Mouse (Mus musculus): ENCODE data around the gene Actr5. TPM values are rescaled to one million over a fixed set of nuclear protein-coding genes. Genes with fewer than 3 reads are reported as not detected.

Actr5 gene
- polyA plus RNA-seq, 1 experiment, result 5.6 TPM

DNA sequence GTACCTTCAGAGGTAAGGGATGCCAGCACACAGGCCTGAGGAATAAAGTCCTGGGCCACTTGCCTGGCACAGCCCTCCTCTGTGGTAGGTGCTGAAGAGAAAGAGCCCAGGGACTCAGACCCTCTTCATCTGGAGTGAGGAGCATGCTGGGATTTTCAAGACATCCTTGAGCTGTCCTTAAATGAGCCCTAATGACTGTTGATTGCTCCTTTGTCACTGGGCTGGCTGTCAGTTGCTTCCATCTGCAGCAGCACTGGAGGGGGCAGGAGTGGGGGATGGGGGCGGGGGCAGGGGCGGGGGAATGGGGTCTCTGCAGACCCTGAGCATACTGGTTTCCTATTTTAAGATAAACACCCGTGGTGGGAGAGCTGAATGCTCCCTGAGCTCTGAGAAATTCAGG is 24.2 kb upstream of the Actr5 start:
- H3K4me3 ChIP-seq (ENCODE audit: insufficient read depth, low read length), result no peak overlapping the region
- no peak for TF ChIP-seq CTCF (IDR thresholded peaks at IDR 0.05; ENCODE audit: borderline replicate concordance, insufficient read depth, low read length)
- no peak for TF ChIP-seq POLR2A (IDR thresholded peaks at IDR 0.05; ENCODE audit: low read depth, low read length)

DNA sequence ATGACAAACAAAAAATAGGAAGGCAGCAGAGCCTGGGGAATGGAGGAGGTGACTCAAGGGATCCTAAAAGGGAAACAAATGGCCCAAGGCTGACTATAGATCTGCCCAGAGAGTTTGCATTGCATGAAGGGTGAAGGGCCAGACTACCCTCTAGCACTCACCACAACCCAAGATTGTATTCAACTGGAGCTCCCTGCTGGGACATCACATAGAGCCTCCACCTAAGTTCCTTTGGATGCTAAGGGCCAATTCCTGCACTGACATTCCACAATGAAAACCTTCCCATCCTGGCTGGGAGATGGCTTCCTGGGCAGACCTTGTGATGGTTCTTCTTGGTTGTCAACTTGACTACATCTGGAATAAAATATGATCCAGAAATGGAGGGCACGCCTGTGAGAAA is 23.4 kb upstream of the Actr5 start:
- Histone ChIP-seq H3K4me1 (ENCODE audit: control insufficient read depth, insufficient read depth, low read length) (no peaks in the 10 kb centered on the region), H3K4me3 (ENCODE audit: insufficient read depth, low read length) (no peak overlapping the region), H3K27ac (ENCODE audit: insufficient read depth, low read length) (no peak overlapping the region)
- TF ChIP-seq CTCF (IDR thresholded peaks at IDR 0.05; ENCODE audit: borderline replicate concordance, insufficient read depth, low read length) (no peak), POLR2A (IDR thresholded peaks at IDR 0.05; ENCODE audit: low read depth, low read length) (no peak)

More for the DNA sequence above, 24.2 kb upstream of the Actr5 start:
- Histone ChIP-seq H3K27ac (ENCODE audit: insufficient read depth, low read length) (no peak overlapping the region), H3K4me1 (ENCODE audit: control insufficient read depth, insufficient read depth, low read length) (no peaks in the 10 kb centered on the region)

DNA sequence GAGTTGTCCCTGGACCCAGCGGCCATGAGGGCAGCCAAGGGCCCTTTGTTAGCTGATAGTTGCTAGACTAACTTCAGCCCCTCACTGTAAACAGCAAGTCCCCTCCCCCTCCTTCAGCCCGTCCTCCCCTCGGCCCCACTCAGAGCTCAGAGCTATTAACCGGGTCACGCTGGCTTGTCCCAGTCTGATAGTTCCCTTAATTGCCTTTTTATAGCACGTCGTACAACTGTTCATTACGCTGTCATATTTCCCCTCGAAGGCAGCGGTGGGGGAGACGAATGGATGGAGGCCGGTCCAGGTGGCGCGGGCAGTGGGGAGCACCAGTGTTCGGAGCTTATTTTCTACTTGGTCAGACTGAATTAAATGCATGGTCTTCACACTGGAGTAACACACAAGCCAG is 22.0 kb upstream of the Actr5 start:
- no peaks in the 10 kb centered on the region for H3K4me1 ChIP-seq (ENCODE audit: control insufficient read depth, insufficient read depth, low read length)
- TF ChIP-seq POLR2A (IDR thresholded peaks at IDR 0.05; ENCODE audit: low read depth, low read length), result no peak
- TF ChIP-seq CTCF (IDR thresholded peaks at IDR 0.05; ENCODE audit: borderline replicate concordance, insufficient read depth, low read length), result no peak
- H3K27ac ChIP-seq (ENCODE audit: insufficient read depth, low read length), result no peak overlapping the region
- no peak overlapping the region for H3K4me3 ChIP-seq (ENCODE audit: insufficient read depth, low read length)

DNA sequence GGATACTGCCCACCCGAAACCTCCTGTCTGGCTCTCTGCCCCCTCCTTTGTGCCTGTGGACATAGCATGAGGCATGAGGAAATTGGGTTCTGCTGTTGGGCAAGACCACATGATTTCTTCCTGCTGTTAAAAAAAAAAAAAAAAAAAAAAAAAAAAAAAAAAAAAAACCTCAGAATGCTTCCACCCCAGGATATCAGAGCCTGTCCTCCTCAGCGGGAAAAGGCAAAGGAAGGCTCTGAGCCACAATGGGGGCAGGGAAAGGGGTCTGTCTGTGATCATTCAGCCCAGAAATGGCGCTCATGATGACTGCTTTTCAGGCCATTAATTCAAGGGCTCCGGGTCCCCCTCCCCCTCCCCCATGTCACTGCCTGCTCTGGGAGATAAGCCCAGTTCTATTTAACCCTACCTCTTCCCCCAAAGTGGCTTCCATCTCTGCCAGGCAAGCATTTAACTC is 18.1 kb upstream of the Actr5 start:
- H3K4me3 ChIP-seq (ENCODE audit: insufficient read depth, low read length), result no peak overlapping the region
- no peak overlapping the region for H3K27ac ChIP-seq (ENCODE audit: insufficient read depth, low read length)
- no peaks in the 10 kb centered on the region for H3K4me1 ChIP-seq (ENCODE audit: control insufficient read depth, insufficient read depth, low read length)
- no peak for TF ChIP-seq CTCF (IDR thresholded peaks at IDR 0.05; ENCODE audit: borderline replicate concordance, insufficient read depth, low read length)
- no peak for TF ChIP-seq POLR2A (IDR thresholded peaks at IDR 0.05; ENCODE audit: low read depth, low read length)

DNA sequence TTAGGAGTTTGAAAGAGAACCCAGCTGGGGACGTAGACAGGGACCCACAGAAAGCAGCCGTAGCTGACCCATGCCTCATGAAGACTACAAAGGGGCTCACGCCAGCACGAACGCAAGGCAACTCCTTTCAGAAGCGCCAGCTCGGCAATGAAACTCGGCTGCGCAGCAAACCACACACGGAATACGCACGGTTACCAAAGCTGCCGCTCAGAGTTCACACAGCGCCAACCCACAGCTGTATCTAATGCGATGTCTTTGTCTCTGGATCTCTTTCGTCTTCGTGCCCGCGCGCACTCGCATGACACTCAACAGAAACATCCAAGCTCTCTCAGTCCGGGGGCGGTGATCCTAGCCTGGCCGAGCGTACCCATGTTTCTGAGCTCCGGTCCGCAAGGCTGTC is 15.0 kb upstream of the Actr5 start:
- Histone ChIP-seq H3K4me1 (ENCODE audit: control insufficient read depth, insufficient read depth, low read length) (no peaks in the 10 kb centered on the region), H3K4me3 (ENCODE audit: insufficient read depth, low read length) (no peak overlapping the region), H3K27ac (ENCODE audit: insufficient read depth, low read length) (no peak overlapping the region)
- TF ChIP-seq POLR2A (IDR thresholded peaks at IDR 0.05; ENCODE audit: low read depth, low read length) (no peak), CTCF (IDR thresholded peaks at IDR 0.05; ENCODE audit: borderline replicate concordance, insufficient read depth, low read length) (no peak)

DNA sequence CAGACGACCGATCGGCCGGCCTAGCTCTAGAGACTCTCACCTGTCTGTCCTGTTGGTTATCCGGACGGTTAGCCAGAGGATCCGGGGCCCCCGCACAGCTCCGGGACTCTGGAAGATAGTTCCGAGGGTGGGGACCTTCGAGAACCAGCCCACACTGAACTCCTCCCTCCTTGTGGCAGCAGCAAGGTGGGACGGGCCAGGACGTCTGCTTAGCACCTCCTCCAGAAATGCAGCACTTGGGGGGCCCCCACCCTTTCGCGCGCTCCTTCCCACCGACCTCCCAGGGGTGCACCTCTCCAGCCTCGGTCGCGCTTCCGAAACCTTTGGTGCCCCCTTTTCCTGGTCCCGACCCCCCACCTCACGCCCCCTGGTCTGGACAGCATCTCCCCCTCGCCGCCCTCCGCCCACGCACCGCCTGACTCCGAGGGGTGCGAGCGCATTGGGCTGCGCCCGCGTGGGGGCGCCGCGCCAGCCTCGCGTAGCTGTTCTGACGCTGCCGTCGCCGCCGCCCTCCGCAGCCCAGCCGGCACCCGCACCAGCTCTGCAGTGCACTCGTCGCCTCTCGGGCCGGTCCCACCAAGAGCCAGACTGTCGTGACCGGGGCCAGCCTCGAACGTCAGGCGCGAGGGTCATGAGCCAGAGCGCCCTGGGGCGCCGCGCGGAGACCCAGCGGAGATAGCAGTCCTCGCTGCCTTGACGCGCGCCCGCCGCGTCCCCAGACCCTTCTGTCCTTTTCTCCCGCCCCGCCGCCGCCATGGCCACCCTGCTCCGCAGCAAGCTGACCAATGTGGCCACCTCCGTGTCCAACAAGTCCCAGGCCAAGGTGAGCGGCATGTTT is 14.0 kb upstream of the Actr5 start, which contains the start of gene Slc32a1:
Slc32a1 (plus strand) TSS at position 280 of the 838 bp plus-strand sequence.
- H3K4me3 ChIP-seq (ENCODE audit: insufficient read depth, low read length), result no peak within 1 kb of the TSS
- H3K27ac ChIP-seq (ENCODE audit: insufficient read depth, low read length), result no peak within 1 kb of the TSS
- TF ChIP-seq CTCF (IDR thresholded peaks at IDR 0.05; ENCODE audit: borderline replicate concordance, insufficient read depth, low read length), result no peak
- no peak for TF ChIP-seq POLR2A (IDR thresholded peaks at IDR 0.05; ENCODE audit: low read depth, low read length)
- no peaks in the 10 kb centered on the region for H3K4me1 ChIP-seq (ENCODE audit: control insufficient read depth, insufficient read depth, low read length)

DNA sequence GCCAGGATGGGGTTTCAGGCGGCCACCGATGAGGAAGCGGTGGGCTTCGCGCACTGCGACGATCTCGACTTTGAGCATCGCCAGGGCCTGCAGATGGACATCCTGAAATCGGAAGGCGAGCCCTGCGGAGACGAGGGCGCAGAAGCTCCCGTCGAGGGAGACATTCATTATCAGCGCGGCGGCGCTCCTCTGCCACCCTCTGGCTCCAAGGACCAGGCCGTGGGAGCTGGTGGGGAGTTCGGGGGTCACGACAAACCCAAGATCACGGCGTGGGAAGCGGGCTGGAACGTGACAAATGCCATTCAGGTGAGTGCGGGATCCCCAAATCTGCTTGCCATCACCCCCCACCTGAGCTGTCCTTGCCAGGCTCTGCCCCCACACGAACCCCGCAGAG is 13.4 kb upstream of the Actr5 start:
- Histone ChIP-seq H3K4me1 (ENCODE audit: control insufficient read depth, insufficient read depth, low read length) (no peaks in the 10 kb centered on the region), H3K4me3 (ENCODE audit: insufficient read depth, low read length) (no peak overlapping the region), H3K27ac (ENCODE audit: insufficient read depth, low read length) (no peak overlapping the region)
- no peak for TF ChIP-seq CTCF (IDR thresholded peaks at IDR 0.05; ENCODE audit: borderline replicate concordance, insufficient read depth, low read length)
- no peak for TF ChIP-seq POLR2A (IDR thresholded peaks at IDR 0.05; ENCODE audit: low read depth, low read length)

DNA sequence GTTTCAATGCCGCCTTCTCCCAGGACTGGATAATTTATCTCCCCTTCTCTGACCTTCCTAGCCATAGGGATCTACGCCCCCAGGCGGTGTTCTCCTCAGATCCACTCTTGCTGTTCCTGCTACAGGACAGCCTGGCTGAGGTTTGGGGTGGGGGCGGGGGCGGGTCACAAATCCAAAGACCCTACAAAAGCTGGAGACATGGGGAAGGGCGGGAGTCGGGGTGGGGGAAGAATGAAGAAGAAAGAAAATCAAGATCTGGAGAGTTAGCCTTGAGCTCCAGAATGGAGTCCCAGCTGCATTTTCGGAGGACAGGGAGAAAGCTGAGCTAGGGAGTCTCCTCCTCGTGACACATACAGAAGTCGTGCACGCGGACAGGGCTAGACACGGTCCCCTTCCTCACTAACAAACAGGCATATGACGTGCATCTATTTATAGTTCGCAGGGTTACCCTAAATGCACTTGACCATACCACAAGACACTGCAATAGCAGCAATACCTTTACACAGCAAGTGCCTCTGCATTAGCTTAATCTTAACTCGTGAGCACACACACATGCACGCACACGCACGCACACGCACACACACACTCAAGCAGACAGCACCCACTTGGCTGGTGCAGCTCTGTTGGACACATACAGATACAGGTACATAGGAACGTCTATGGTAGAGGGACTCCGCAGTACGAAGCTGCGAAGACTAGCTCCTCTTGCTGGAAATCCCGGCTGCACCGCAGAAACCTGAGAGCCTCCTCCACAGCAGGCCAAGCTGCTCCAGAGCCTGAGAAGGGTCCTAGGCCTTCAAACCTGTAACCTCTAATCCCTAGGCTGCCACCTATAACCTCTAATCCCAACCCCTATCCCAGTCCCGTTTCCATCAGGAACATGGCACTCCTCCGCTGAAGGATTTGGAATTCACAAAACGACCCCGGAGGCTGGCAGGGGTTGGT is 12.7 kb upstream of the Actr5 start:
- no peak overlapping the region for H3K27ac ChIP-seq (ENCODE audit: insufficient read depth, low read length)
- TF ChIP-seq POLR2A (IDR thresholded peaks at IDR 0.05; ENCODE audit: low read depth, low read length), result no peak
- H3K4me3 ChIP-seq (ENCODE audit: insufficient read depth, low read length), result no peak overlapping the region
- no peaks in the 10 kb centered on the region for H3K4me1 ChIP-seq (ENCODE audit: control insufficient read depth, insufficient read depth, low read length)

DNA sequence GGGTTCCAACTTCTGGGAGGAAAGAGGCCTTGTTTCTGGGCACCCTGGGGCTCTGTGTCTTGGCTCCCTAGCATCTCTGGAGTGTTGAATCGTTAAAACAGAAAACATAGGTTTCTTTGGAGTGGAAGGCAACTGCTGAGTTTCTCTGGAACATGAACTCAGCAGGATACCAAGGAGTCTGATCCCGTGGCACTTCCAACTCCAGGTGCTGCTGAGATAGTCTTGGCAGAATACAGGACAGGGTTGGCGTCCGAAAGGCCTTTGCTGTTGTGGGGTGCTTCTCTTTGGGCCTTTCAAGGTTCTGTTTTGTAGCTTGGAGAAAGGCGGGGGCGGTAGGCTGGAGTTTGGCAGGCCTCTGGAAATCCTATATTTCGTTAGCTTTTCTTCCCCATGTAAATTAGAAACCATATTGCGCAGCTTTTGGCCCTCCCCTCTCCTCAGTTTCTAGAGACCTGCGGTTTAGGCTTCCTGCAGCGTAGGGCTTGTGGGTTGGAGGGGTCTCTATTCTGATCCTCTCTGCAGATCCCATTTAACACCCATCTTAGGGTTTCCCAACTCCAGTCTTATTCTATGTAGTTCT is 11.9 kb upstream of the Actr5 start:
- H3K4me1 ChIP-seq (ENCODE audit: control insufficient read depth, insufficient read depth, low read length), result no peaks in the 10 kb centered on the region
- no peak overlapping the region for H3K27ac ChIP-seq (ENCODE audit: insufficient read depth, low read length)
- no peak overlapping the region for H3K4me3 ChIP-seq (ENCODE audit: insufficient read depth, low read length)
- no peak for TF ChIP-seq POLR2A (IDR thresholded peaks at IDR 0.05; ENCODE audit: low read depth, low read length)
- TF ChIP-seq CTCF (IDR thresholded peaks at IDR 0.05; ENCODE audit: borderline replicate concordance, insufficient read depth, low read length), result no peak
